Mouse (Mus musculus) kidney, postnatal 0 days (tissue): ENCODE measurements at regions not wholly inside any gene's neighbourhood (a gene's known extent, or its start where the extent isn't known, plus 50 kb on each side); places are given as distances from the start of the nearest gene placed in this dataset.
"Not testable (repeated sequence)": the region's sequence is repeated elsewhere in the genome, so short reads cannot be mapped to it uniquely, and the experiment has no call there.

Experiments
- ATAC-seq: fragments of 200-750 bp; cut with Nextera tagmentation; replicated peaks from 2 replicates; pipeline ENCODE4 v1.8.0; 2017; ENCODE audit warnings: low read depth, moderate number of reproducible peaks, moderate TSS enrichment, moderate library complexity; ENCODE audit not compliant: low FRiP score
- DNase-seq: peaks from one replicate; pipeline ENCODE4 v3.0.0-alpha.2; 2016; ENCODE audit warnings: low spot score
- H3K27ac ChIP-seq: fragments of 300-500 bp; sonication (generic); 2 replicates; pipeline ENCODE4 v1.5.1; 2014; ENCODE audit warnings: mild to moderate bottlenecking
- H3K27me3 ChIP-seq: fragments of 300-500 bp; sonication (generic); 2 replicates; pipeline ENCODE4 v1.6.1; 2014; ENCODE audit warnings: low read length, mixed read lengths; ENCODE audit not compliant: insufficient read depth
- H3K36me3 ChIP-seq: fragments of 300-500 bp; sonication (generic); 2 replicates; pipeline ENCODE4 v1.6.1; 2014; ENCODE audit warnings: low read length, mixed read lengths; ENCODE audit not compliant: insufficient read depth
- H3K4me1 ChIP-seq: fragments of 300-500 bp; sonication (generic); replicated peaks from 2 replicates; pipeline ENCODE4 v1.6.1; 2014; ENCODE audit warnings: antibody characterized with exemption, low read length, mixed read lengths; ENCODE audit not compliant: insufficient read depth
- H3K4me2 ChIP-seq: fragments of 300-500 bp; sonication (generic); 2 replicates; pipeline ENCODE4 v1.6.1; 2014; ENCODE audit warnings: mild to moderate bottlenecking, low read length, moderate library complexity, mixed read lengths
- H3K4me3 ChIP-seq: fragments of 300-500 bp; sonication (generic); replicated peaks from 2 replicates; pipeline ENCODE4 v1.5.1; 2014; ENCODE audit warnings: low read depth, low read length
- H3K9ac ChIP-seq: fragments of 300-500 bp; sonication (generic); 2 replicates; pipeline ENCODE4 v1.6.1; 2014; ENCODE audit warnings: low read depth, low read length
- H3K9me3 ChIP-seq: fragments of 300-500 bp; sonication (generic); replicated peaks from 2 replicates; pipeline ENCODE4 v1.6.1; 2016; ENCODE audit warnings: low read length, inconsistent platforms, mixed read lengths
- CTCF ChIP-seq: IDR thresholded peaks from 2 replicates; pipeline ENCODE4 v1.5.1; 2016; ENCODE audit warnings: antibody characterized with exemption, low read depth, mild to moderate bottlenecking, moderate library complexity
- WGBS: fragments of 180-500 bp; shearing (Covaris S2); extraction: QIAGEN DNeasy Blood & Tissue Kit; methylation state at CpG from one replicate; pipeline ENCODE4 v1.1.7; 2014; 5-methylcytosine and 5-hydroxymethylcytosine counted together

GRCm38 (mm10) chr17:27281241-27281640 is 77.0 kb upstream of the Lemd2 start:
- Histone ChIP-seq H3K36me3 (no peaks in the 10 kb centered on the region), H3K4me2 (no peak overlapping the region), H3K27ac (no peak overlapping the region), H3K4me1 (no peaks in the 10 kb centered on the region), H3K9ac (no peak overlapping the region), H3K4me3 (no peak overlapping the region), H3K27me3 (no peaks in the 10 kb centered on the region), H3K9me3 (no peaks in the 10 kb centered on the region)
- 0 out of 2 replicates have a peak, but pooled peaks have one; percentile 11 for TF ChIP-seq CTCF
- DNase-seq (no peak), ATAC-seq (no peak)
- 74% methylated on average over 9 of the region's 9 CpGs for WGBS

- H3K36me3 ChIP-seq, H3K4me3 ChIP-seq, H3K9me3 ChIP-seq, H3K4me1 ChIP-seq, H3K9ac ChIP-seq, H3K27ac ChIP-seq, H3K4me2 ChIP-seq, H3K27me3 ChIP-seq, ATAC-seq, DNase-seq: not testable (repeated sequence)
- 95% methylated on average over 17 of the region's 17 CpGs for WGBS
Measured at GRCm38 (mm10) chr17:27279491-27280288, 75.4 kb upstream of the Lemd2 start.

GRCm38 (mm10) chr17:27277786-27278185 is 73.5 kb upstream of the Lemd2 start:
- H3K4me3 ChIP-seq, DNase-seq, H3K4me1 ChIP-seq, H3K27me3 ChIP-seq, H3K9me3 ChIP-seq, H3K36me3 ChIP-seq, H3K27ac ChIP-seq, ATAC-seq, H3K9ac ChIP-seq, H3K4me2 ChIP-seq: not testable (repeated sequence)
- WGBS, result 94% methylated on average over 12 of the region's 12 CpGs

- not testable (repeated sequence) for H3K27me3 ChIP-seq, H3K36me3 ChIP-seq, H3K9me3 ChIP-seq, H3K27ac ChIP-seq, H3K4me1 ChIP-seq, H3K4me2 ChIP-seq, H3K4me3 ChIP-seq, DNase-seq, ATAC-seq, H3K9ac ChIP-seq
- whole genome bisulfite sequencing, result 92% methylated on average over 12 of the region's 12 CpGs
Measured at GRCm38 (mm10) chr17:27271756-27272155, 67.5 kb upstream of the Lemd2 start.

- not testable (repeated sequence) for H3K27ac ChIP-seq, H3K4me1 ChIP-seq, ATAC-seq, H3K4me2 ChIP-seq, H3K9ac ChIP-seq, DNase-seq, H3K9me3 ChIP-seq, H3K36me3 ChIP-seq, H3K4me3 ChIP-seq, H3K27me3 ChIP-seq
- 96% methylated on average over 8 of the region's 8 CpGs for WGBS
Measured at GRCm38 (mm10) chr17:27270776-27271175, 66.5 kb upstream of the Lemd2 start.

GRCm38 (mm10) chr17:27264607-27265006 is 60.3 kb upstream of the Lemd2 start:
- not testable (repeated sequence) for H3K9me3 ChIP-seq, H3K4me1 ChIP-seq, H3K9ac ChIP-seq, H3K36me3 ChIP-seq, H3K4me2 ChIP-seq, H3K4me3 ChIP-seq, DNase-seq, ATAC-seq, H3K27me3 ChIP-seq, H3K27ac ChIP-seq
- WGBS, result 94% methylated on average over 7 of the region's 9 CpGs

- TF ChIP-seq CTCF, result no peak
- ATAC-seq, result no peak
- Histone ChIP-seq H3K9me3 (no peaks in the 10 kb centered on the region), H3K9ac (no peak overlapping the region), H3K4me2 (no peak overlapping the region), H3K27ac (no peak overlapping the region), H3K36me3 (no peaks in the 10 kb centered on the region), H3K4me3 (no peak overlapping the region), H3K27me3 (no peaks in the 10 kb centered on the region), H3K4me1 (no peaks in the 10 kb centered on the region)
- no peak for DNase-seq
- WGBS, result 69% methylated on average over 4 of the region's 4 CpGs
Measured at GRCm38 (mm10) chr17:27262607-27263006, 58.3 kb upstream of the Lemd2 start.
